Mouse (Mus musculus): ENCODE results near the gene Psmc2. TPM values are rescaled to one million over a fixed set of nuclear protein-coding genes. Genes with fewer than 3 reads are reported as not detected.

Gene Psmc2
- total and polyA plus RNA-seq, 3 experiments, result 87.4 to 208 (median 115) TPM

DNA sequence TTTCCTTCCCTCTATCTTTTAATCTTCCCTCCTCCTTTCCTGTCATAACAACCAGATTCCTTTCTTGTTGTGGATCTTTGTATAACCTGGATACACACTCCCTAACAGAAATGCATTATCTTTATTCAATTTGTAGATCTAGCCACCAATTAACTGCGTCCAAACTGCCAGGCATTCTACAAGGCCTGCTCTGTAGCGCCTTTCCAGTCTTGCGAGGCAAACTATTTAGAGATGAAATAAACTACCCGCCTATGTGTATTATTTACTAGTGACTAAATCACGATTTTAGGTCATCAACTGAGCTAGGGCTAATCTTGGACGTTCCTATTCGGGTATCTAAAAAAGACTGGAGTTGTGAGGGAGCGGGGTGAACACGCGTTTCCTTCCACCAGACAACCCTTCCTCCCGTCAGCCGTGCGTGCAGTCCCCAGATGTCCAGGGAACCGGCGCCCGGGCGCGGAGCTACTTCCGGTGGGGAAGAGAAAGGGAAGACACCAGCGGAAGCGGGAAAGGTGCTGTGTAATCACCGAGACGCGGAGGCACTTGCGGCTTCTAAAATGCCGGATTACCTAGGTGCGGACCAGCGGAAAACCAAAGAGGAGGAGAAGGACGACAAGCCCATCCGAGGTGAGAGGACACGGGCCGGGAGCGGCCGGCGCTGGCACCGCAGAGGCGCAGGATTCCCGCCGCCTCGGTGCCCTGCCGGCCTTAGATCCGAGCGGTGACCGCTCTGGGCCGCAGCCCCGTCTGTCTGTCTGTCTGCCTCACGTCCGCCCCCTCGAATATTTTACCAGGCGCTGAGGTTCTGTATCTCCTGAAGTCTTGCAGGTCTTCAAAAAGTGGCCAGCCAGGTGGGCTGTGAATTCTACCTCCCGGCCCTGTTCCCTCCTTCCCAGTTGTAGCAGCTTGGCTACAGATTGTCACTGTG, 1.4 kb downstream of the Psmc2 start (continued):
- TF ChIP-seq ZNF384 (IDR thresholded peaks at IDR 0.05; ENCODE audit: low read depth, low read length), result peak; percentile 27; the same call in 1 of the 2 replicates
- TF ChIP-seq ETS1 (conservative IDR thresholded peaks at IDR 0.05; ENCODE audit: low read depth, low read length), result 0 out of 2 replicates have a peak, but pooled peaks have one; percentile 34
- peak; percentile 77; the same call in 1 of the 2 replicates for TF ChIP-seq POLR2AphosphoS2 (IDR thresholded peaks at IDR 0.05; ENCODE audit: low read depth, low read length)
- TF ChIP-seq MEF2A (IDR thresholded peaks at IDR 0.05; ENCODE audit: borderline replicate concordance, low read depth, low read length), result peak; percentile 58; the same call in 1 of the 2 replicates
- TF ChIP-seq CTCF (conservative IDR thresholded peaks at IDR 0.05 in 1 of 2, IDR thresholded peaks at IDR 0.05 in 1 of 2; ENCODE audit: low read depth in 2 of 2, low read length in 2 of 2), result no peak

DNA sequence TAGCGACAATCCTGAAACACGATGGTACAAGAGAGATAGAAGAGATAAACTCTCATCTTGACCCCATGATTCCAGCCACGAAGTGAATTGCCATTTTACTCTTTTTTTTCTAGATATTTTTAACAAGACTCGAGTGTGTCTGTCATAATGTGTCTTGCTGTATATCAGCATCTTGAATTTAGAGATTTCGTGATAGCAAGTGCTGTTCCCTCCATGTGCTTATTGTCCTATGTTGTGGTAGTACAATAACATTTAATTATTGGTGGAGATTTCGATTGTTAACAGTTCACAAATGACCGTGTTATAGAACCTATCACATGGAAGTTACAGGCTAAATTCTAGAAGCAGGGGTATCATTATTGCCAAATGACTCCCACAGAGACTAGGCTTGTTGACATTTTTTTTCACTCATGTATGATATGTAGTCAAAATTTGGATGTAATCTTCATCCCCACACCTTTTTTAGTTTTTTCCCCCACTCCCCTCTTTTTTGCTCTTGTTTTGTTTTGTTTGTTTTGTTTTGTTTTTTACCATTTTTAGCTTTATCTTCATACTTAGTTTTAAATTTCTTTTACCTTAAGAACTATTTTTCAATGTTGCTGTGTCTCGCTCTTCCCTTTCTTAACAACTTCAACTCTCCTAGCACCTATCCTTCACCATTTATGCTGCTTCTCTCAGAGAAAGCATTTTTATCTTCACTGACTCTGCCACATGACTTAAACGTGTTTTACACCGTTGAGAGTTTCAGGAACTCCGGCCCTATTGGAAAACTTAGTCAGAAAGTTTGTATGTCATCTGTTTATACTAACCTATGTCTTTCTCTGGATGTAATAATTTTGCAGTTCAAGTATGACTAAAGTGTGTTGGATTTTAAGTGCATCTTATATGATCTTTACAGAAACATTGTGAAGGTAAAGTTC, 2.4 kb downstream of the Psmc2 start:
- Histone ChIP-seq H3K36me3 (replicated peaks in 1 of 2; ENCODE audit: control insufficient read depth in 1 of 2, insufficient read depth in 1 of 2, low read length in 1 of 2) (peaks cover 15 to 51% of the 10 kb centered on the region in 2 experiments), H3K4me3 (replicated peaks in 1 of 3; ENCODE audit: low read depth in 2 of 3, low read length in 2 of 3, poor library complexity in 1 of 3) (peak overlapping the region; percentile 88 to 100 (median 96)), H3K9ac (ENCODE audit: insufficient read depth, low read depth) (peak overlapping the region; percentile 98), H3K79me2 (replicated peaks; ENCODE audit: control insufficient read depth, extremely low read depth, insufficient read depth, poor library complexity, severe bottlenecking) (peaks cover 72% of the 10 kb centered on the region), H3K27me3 (replicated peaks) (no peaks in the 10 kb centered on the region), H3K4me1 (ENCODE audit: control insufficient read depth in 1 of 2, insufficient read depth in 2 of 2) (peaks cover 3 to 40% of the 10 kb centered on the region in 2 experiments; a peak in 2 of 4 replicates), H3K4me2 (ENCODE audit: insufficient read depth, low read depth, poor library complexity, severe bottlenecking) (peak overlapping the region; percentile 82; the same call in 1 of the 2 replicates), H3K27ac (ENCODE audit: insufficient read depth, low read depth) (peak overlapping the region; percentile 77), H3K9me3 (replicated peaks; ENCODE audit: low read length) (no peaks in the 10 kb centered on the region)
- in situ Hi-C loops (cut with MboI; ENCODE audit: low pct_ligation_motif_present, low pct_unique_long_range_greater_than_20kb, low sequenced_read_pairs) (no loop called here), dilution Hi-C loops (cut with MboI; ENCODE audit: extremely low pct_ligation_motif_present, extremely low pct_unique_long_range_greater_than_20kb, low sequenced_read_pairs) (no loop called here)
- no peak for DNase-seq (ENCODE audit: extremely low read depth)
- TF ChIP-seq KAT2A (IDR thresholded peaks at IDR 0.05; ENCODE audit: insufficient replicate concordance, low read length), result no peak
- TF ChIP-seq RAD21 (IDR thresholded peaks at IDR 0.05; ENCODE audit: low read depth, low read length), result no peak
- TF ChIP-seq MXI1 (IDR thresholded peaks at IDR 0.05; ENCODE audit: low read depth, low read length), result no peak
- no peak for TF ChIP-seq MAX (IDR thresholded peaks at IDR 0.05; ENCODE audit: low read length)
- TF ChIP-seq ZNF384 (IDR thresholded peaks at IDR 0.05; ENCODE audit: low read depth, low read length), result no peak
- no peak for TF ChIP-seq HCFC1 (IDR thresholded peaks at IDR 0.05; ENCODE audit: low read depth, low read length)
- TF ChIP-seq TCF12 (IDR thresholded peaks at IDR 0.05; ENCODE audit: low read depth, low read length), result no peak
- no peak for TF ChIP-seq IRF4 (IDR thresholded peaks at IDR 0.05; ENCODE audit: low read depth, low read length)
- TF ChIP-seq ZC3H11A (IDR thresholded peaks at IDR 0.05; ENCODE audit: low read depth, low read length), result no peak
- no peak for TF ChIP-seq TBP (conservative IDR thresholded peaks at IDR 0.05; ENCODE audit: low read depth, low read length)
- no peak for TF ChIP-seq POLR2A (IDR thresholded peaks at IDR 0.05; ENCODE audit: low read depth, low read length)

Data from CH12.LX (cell line).